Mouse (Mus musculus): Measurements from ENCODE around the gene Fam168a.
"Not testable (repeated sequence)": the region's sequence is repeated elsewhere in the genome, so short reads cannot be mapped to it uniquely, and the experiment has no call there.

Fam168a gene

GRCm38 (mm10) chr7:100706883-100707480 is 547 bp downstream of the Fam168a start:
- DNase-seq (ENCODE audit: low spot score), result no peak

DNA sequence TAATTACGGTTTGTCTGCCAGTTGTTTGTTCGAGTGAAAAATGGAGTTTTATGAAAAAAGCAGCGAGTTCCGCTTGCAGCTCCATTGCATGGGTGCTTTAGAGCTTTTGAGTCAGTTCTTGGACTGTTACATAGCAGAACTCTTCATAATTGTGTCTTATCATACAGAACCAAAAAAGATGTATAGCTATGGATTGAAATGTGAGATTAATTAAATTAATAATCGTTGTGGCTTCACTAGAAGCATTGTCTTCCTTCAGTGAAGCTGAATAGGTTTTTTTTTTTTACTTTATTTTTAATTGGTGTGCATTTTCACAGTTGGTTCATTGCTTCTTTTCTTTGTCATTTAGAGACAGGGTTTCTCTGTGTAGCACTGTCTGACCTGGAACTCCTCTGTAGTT is 12.3 kb downstream of the Fam168a start:
- no peak for DNase-seq (ENCODE audit: low spot score)

- DNase-seq (ENCODE audit: low spot score), result no peak
These were observed 15.8 kb downstream of the Fam168a start for GRCm38 (mm10) chr7:100722268-100722667.

GRCm38 (mm10) chr7:100723453-100724294 is 17.2 kb downstream of the Fam168a start:
- no peak for DNase-seq (ENCODE audit: low spot score)

- DNase-seq (ENCODE audit: low spot score), result no peak
These were observed 21.2 kb downstream of the Fam168a start for GRCm38 (mm10) chr7:100727538-100728085.

- no peak for DNase-seq (ENCODE audit: low spot score)
These were observed 23.3 kb downstream of the Fam168a start for GRCm38 (mm10) chr7:100729778-100730177.

DNA sequence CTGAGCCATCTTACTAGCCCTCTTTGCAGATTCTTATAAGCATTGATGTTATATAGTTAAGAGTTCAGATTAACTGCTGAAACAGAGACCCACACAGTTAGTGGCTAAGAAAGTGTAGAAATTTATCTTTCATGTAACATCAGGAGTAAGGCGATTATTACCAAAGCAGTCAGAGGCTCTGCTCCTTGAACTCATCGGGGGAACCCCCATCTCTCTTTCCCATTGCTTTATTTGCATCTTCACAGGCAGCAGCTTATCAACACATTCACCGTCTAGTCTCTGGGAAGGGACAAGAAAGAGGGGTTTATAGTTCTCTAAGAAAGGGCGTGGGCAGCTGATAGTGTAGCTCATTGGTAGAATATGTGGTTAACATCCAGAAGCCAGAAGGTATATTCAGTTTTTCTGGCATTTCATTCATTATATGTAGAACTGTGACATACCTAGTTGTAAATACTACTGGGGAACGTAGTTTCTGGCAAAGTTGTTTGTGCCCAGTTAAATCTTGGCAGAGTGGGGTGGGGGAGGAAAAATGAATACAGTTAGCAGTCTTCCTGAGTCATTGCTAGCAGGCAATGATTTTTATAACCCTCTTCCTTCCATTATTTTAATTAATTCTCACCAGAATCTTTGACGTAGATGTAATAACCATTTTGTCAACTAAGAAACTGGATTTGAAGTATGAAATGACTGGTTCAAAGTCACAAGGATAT is 26.1 kb downstream of the Fam168a start:
- DNase-seq (ENCODE audit: low spot score), result no peak

DNA sequence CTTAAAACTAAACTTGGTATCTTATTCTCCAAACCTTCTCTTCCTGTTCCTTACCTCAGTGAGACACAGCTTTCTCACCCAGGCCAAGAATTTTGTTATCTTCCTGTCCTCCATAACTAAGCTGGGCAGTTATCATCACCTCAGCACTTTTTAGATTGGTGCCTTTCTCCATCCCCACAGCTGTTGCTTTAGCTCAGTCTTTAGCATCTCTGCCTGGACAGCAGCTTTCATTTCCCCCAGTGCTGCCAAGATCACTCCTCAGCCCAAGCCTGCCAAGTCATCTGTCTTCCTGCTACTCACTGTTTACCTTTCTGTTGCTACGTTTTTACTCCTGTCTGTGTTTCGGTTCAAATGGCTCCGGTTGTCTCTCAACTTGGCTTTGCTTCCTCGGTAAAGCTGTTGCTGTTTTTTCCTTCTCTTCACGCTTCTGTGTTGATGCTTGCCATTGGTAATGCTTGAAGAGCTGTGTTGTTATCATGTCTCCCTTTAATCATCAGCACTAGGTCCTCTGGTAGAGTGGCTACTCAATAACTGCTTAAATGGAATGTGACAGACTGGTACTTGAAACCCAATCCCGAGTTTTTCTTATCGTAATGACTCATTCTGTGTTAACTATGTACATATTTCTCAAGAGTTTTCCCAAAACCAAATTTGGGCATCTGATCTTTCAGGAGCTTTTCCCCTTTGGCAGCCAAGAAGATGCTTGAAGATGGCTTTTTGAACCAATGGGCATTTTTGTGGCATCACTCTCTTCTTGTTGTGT is 26.8 kb downstream of the Fam168a start:
- no peak for DNase-seq (ENCODE audit: low spot score)

DNA sequence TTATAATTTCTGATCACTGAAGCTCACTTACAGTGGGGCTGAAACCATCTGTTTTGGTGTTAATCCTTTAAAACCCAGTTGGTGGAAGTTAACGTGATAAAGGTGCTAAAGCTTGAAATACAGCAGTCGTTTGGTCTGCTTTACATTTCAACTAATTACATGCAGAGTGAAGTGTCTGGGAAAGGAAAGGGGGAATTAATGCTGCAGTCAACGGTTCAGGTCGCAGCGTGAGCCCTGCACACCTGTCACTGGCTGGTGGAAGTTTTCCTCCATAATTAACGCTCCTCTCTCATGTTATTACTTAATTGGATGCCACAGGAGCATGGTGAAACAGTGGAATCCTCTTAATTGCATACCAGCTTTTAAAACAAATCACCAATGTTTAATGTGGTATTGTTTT is 27.8 kb downstream of the Fam168a start:
- DNase-seq (ENCODE audit: low spot score), result no peak

DNA sequence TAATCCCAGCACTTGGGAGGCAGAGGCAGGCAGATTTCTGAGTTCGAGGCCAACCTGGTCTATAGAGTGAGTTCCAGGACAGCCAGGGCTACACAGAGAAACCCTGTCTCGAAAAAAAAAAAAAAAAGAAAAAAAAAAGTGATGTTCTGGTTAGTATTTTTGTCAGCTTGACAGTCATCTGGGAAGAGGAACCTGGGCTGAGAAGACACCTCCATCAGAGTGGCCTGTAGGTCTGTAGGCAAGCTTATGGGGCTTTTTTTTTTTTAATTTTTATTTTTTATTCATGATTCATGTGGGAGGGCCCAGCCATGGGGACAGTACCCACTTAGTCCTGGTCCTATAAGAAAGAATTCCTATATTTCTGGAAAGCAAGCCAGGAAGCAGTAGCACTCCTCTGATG is 28.5 kb downstream of the Fam168a start:
- DNase-seq (ENCODE audit: low spot score), result not testable (repeated sequence)

GRCm38 (mm10) chr7:100736131-100736530 is 29.7 kb downstream of the Fam168a start:
- no peak for DNase-seq (ENCODE audit: low spot score)

- no peak for DNase-seq (ENCODE audit: low spot score)
These were observed 37.9 kb downstream of the Fam168a start for GRCm38 (mm10) chr7:100744372-100744771.

GRCm38 (mm10) chr7:100750101-100750500 is 43.7 kb downstream of the Fam168a start:
- DNase-seq (ENCODE audit: low spot score), result no peak

DNA sequence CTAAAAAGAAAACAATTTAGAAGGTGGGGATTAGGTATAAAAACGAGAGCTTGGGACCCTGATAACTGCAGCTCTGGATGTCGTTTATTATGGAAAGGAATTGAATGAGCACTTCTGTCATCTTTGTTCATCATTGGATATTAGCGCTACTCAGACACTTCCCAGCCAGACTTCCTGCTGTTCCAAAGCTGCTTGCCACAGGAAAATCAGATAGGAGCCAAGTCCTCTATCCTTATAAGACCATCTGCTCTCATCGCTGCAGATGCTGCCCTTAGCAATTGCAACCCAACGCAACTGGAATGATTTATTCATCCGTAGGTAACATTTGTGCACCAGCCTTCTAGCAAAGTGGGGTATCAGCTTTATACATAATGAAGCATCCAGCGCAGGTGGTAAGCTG is 52.3 kb downstream of the Fam168a start:
- no peak for DNase-seq (ENCODE audit: low spot score)

- DNase-seq (ENCODE audit: low spot score), result no peak
These were observed 56.3 kb downstream of the Fam168a start for GRCm38 (mm10) chr7:100762726-100763125.

- no peak for DNase-seq (ENCODE audit: low spot score)
These were observed 61.1 kb downstream of the Fam168a start for GRCm38 (mm10) chr7:100767568-100767967.

DNA sequence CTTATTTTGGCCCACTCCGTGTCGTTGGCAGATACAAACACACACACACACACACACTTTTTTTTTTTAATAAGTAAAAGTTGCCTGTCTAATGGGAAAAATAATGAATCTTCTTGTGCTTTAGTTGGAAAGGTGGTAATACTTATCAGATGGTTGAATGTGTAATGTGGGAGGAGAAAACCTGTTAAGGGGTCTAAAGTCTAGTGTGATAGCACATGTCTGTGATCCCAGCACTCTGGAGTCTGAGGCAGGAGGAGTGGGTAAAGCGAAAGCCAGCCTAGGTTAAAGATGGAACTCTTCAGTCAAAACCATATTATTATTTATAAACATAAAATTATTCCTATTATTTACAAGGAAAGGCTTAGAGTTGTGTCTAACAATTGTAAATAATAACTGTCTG is 61.6 kb downstream of the Fam168a start:
- DNase-seq (ENCODE audit: low spot score), result no peak

- no peak for DNase-seq (ENCODE audit: low spot score)
These were observed 63.2 kb downstream of the Fam168a start for GRCm38 (mm10) chr7:100769534-100770083.

GRCm38 (mm10) chr7:100770669-100771341 is 64.4 kb downstream of the Fam168a start:
- DNase-seq (ENCODE audit: low spot score), result no peak

DNA sequence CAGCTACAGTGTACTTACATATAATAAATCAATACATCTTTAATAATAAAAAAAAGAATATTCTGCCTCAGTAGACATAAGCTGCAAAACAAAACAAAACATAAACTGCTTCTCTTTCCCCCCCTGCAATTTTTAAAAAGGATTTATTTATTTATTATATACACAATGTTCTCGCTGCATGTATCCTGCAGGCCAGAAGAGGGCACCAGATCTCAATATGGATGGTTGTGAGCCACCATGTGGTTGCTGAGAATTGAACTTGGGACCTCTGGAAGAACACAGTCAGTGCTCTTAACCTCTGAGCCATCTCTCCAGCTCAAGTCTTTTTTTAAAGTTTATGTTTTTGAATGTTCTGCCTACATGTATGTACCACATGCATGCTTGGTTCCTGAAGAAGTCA is 67.8 kb downstream of the Fam168a start:
- DNase-seq (ENCODE audit: low spot score), result no peak

DNA sequence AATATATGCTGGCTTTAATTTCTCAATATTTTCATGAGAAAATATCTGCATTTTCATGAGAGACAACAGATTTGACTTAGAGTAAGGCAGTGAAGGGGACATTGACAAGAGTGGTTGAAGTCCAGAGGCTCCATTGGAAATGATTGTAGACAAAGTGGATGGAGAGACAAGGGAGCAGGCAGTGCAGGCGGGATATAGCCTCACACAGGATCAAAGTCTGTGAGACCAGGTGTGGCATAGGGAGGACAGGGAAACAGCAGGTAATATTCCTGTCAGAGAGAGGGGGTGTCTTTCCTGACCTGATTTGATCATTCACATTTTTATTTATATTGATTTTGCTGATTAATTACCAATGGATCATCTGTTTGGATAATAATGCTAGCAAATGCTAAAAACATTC is 69.4 kb downstream of the Fam168a start:
- no peak for DNase-seq (ENCODE audit: low spot score)

Measured in ovary, postnatal 14 days (tissue).